Mouse (Mus musculus) E14TG2a.4 (cell line): ENCODE results near the gene Uggt2.
"Not testable (repeated sequence)": the region's sequence is repeated elsewhere in the genome, so short reads cannot be mapped to it uniquely, and the experiment has no call there.

Experiments used
- H3K27me3 ChIP-seq: 2 replicates; pipeline ENCODE4 v1.6.1; 2014; ENCODE audit warnings: low read length, control low read depth; ENCODE audit not compliant: insufficient read depth
- H3K36me3 ChIP-seq: 2 replicates; pipeline ENCODE4 v1.6.1; 2014; ENCODE audit warnings: low read length, control low read depth; ENCODE audit not compliant: insufficient read depth
- H3K4me1 ChIP-seq: replicated peaks from 2 replicates; pipeline ENCODE4 v1.6.1; 2014; ENCODE audit warnings: low read depth, low read length, control low read depth
- H3K4me3 ChIP-seq: replicated peaks from 2 replicates; pipeline ENCODE4 v1.5.1; 2014; ENCODE audit warnings: mild to moderate bottlenecking, low read length
- H3K9me3 ChIP-seq: 2 replicates; pipeline ENCODE4 v1.6.1; 2014; ENCODE audit warnings: low read length, control low read depth
- CTCF ChIP-seq: conservative IDR thresholded peaks from 2 replicates; pipeline ENCODE4 v1.5.1; 2014; ENCODE audit warnings: low read length
- NANOG ChIP-seq: IDR thresholded peaks from 2 replicates; pipeline ENCODE4 v1.6.1; 2014; ENCODE audit warnings: borderline replicate concordance, low read length, mixed read lengths
- POU5F1 ChIP-seq: IDR thresholded peaks from 2 replicates; pipeline ENCODE4 v1.6.1; 2014; ENCODE audit warnings: low read length, borderline replicate concordance

Gene Uggt2

GRCm38 (mm10) chr14:118995226-118995925, 103.9 kb downstream of the Uggt2 start:
- H3K9me3 ChIP-seq: no peaks in the 10 kb centered on the region
- no peak overlapping the region for H3K4me3 ChIP-seq
- no peaks in the 10 kb centered on the region for H3K36me3 ChIP-seq
- H3K4me1 ChIP-seq: peaks cover 8% of the 10 kb centered on the region
- TF ChIP-seq CTCF (no peak), NANOG (no peak), POU5F1 (no peak)
- no peaks in the 10 kb centered on the region for H3K27me3 ChIP-seq

- no peaks in the 10 kb centered on the region for H3K9me3 ChIP-seq
- no peaks in the 10 kb centered on the region for H3K27me3 ChIP-seq
- no peaks in the 10 kb centered on the region for H3K36me3 ChIP-seq
- H3K4me1 ChIP-seq: peaks cover 11% of the 10 kb centered on the region; the same call in 1 of the 2 replicates
- TF ChIP-seq POU5F1 (no peak), CTCF (no peak), NANOG (no peak)
- no peak overlapping the region for H3K4me3 ChIP-seq
Measured at GRCm38 (mm10) chr14:118987523-118988496, 111.4 kb downstream of the Uggt2 start.

GRCm38 (mm10) chr14:118986653-118987522, 112.3 kb downstream of the Uggt2 start:
- no peaks in the 10 kb centered on the region for H3K27me3 ChIP-seq
- H3K36me3 ChIP-seq: no peaks in the 10 kb centered on the region
- peak; percentile 94 for TF ChIP-seq CTCF
- TF ChIP-seq NANOG: no peak
- H3K4me1 ChIP-seq: peaks cover 14% of the 10 kb centered on the region; the same call in 1 of the 2 replicates
- no peak overlapping the region for H3K4me3 ChIP-seq
- H3K9me3 ChIP-seq: no peaks in the 10 kb centered on the region

GRCm38 (mm10) chr14:118984161-118984560, 115.1 kb downstream of the Uggt2 start:
- no peak overlapping the region for H3K4me3 ChIP-seq
- H3K27me3 ChIP-seq: no peaks in the 10 kb centered on the region
- no peaks in the 10 kb centered on the region for H3K9me3 ChIP-seq
- H3K36me3 ChIP-seq: peaks cover 11% of the 10 kb centered on the region; the same call in 1 of the 2 replicates
- H3K4me1 ChIP-seq: peaks cover 33% of the 10 kb centered on the region
- TF ChIP-seq NANOG (no peak), CTCF (no peak), POU5F1 (no peak)

GRCm38 (mm10) chr14:118983396-118983795, 115.8 kb downstream of the Uggt2 start:
- Histone ChIP-seq H3K36me3 (peaks cover 11% of the 10 kb centered on the region; the same call in 1 of the 2 replicates), H3K27me3 (no peaks in the 10 kb centered on the region), H3K4me1 (peaks cover 40% of the 10 kb centered on the region), H3K4me3 (no peak overlapping the region), H3K9me3 (no peaks in the 10 kb centered on the region)
- no peak for TF ChIP-seq CTCF
- no peak for TF ChIP-seq POU5F1
- TF ChIP-seq NANOG: no peak

GRCm38 (mm10) chr14:118982429-118983045, 116.7 kb downstream of the Uggt2 start:
- H3K4me3 ChIP-seq, H3K27me3 ChIP-seq, H3K9me3 ChIP-seq: not testable (repeated sequence)
- peaks cover 49% of the 10 kb centered on the region for H3K4me1 ChIP-seq
- peaks cover 11% of the 10 kb centered on the region; the same call in 1 of the 2 replicates for H3K36me3 ChIP-seq

GRCm38 (mm10) chr14:118981711-118982428, 117.4 kb downstream of the Uggt2 start:
- H3K27me3 ChIP-seq, H3K9me3 ChIP-seq, H3K4me3 ChIP-seq: not testable (repeated sequence)
- peaks cover 52% of the 10 kb centered on the region for H3K4me1 ChIP-seq
- peaks cover 11% of the 10 kb centered on the region; the same call in 1 of the 2 replicates for H3K36me3 ChIP-seq
